Mouse (Mus musculus): Measurements from ENCODE around the gene Ptger1.

- TF ChIP-seq CTCF (IDR thresholded peaks at IDR 0.05; ENCODE audit: low read depth) (no peak), EP300 (optimal IDR thresholded peaks at IDR 0.05) (no peak)
Observed at GRCm38 (mm10) chr8:83719048-83719447, 52.6 kb downstream of the Ptger1 start.

Data from stomach, postnatal 0 days (tissue).